Mouse (Mus musculus) erythroblast, embryonic 14.5 days (primary cell): Measurements from ENCODE around the gene Sec14l1. TPM values are rescaled to one million over a fixed set of nuclear protein-coding genes. Genes with fewer than 3 reads are reported as not detected.
"Not testable (repeated sequence)": the region's sequence is repeated elsewhere in the genome, so short reads cannot be mapped to it uniquely, and the experiment has no call there.

Experiments used
- H3K27me3 ChIP-seq: 2 replicates; pipeline ENCODE4 v1.6.1; 2012; ENCODE audit warnings: inconsistent platforms; ENCODE audit not compliant: control insufficient read depth
- H3K36me3 ChIP-seq: 2 replicates; pipeline ENCODE4 v1.6.1; 2012; ENCODE audit warnings: mild to moderate bottlenecking, inconsistent platforms; ENCODE audit not compliant: control insufficient read depth
- H3K4me1 ChIP-seq: 2 replicates; pipeline ENCODE4 v1.6.1; 2012; ENCODE audit warnings: inconsistent platforms; ENCODE audit not compliant: control insufficient read depth
- H3K4me3 ChIP-seq: replicated peaks from 2 replicates; pipeline ENCODE3; 2012; ENCODE audit warnings: moderate library complexity, mild to moderate bottlenecking, inconsistent platforms
- H3K9me3 ChIP-seq: 2 replicates; pipeline ENCODE4 v1.6.1; 2012; ENCODE audit warnings: low read length, inconsistent platforms, mixed read lengths; ENCODE audit not compliant: control insufficient read depth
- GATA1 ChIP-seq: IDR thresholded peaks from 2 replicates; pipeline ENCODE4 v1.6.1; 2012; ENCODE audit warnings: low read length, inconsistent platforms, mixed read lengths
- TAL1 ChIP-seq: IDR thresholded peaks from 3 replicates; pipeline ENCODE4 v1.6.1; 2012; ENCODE audit warnings: low read length, inconsistent platforms, mixed read lengths
- polyA plus RNA-seq: library from polyadenylated mRNA; stranded (reverse); fragments of >175 nt; gene quantifications from 2 replicates; pipeline ENCODE4 v1.2.3, GENCODE M21; 2012

The Sec14l1 gene
- polyA plus RNA-seq = 9.0 and 11.2 TPM in 2 replicates

GRCm38 (mm10) chr11:117114592-117115345 lies at the start of gene Sec14l1:
Gene Sec14l1, plus strand, starts transcription at chr11:117115168.
- Histone ChIP-seq H3K36me3 (peaks cover 37% of the 10 kb centered on the region), H3K27me3 (no peaks in the 10 kb centered on the region), H3K4me3 (peak within 1 kb of the TSS; percentile 95), H3K9me3 (peaks cover 4% of the 10 kb centered on the region), H3K4me1 (peaks cover 72% of the 10 kb centered on the region)
- TF ChIP-seq GATA1 = peak; percentile 31; the same call in 1 of the 2 replicates
- TF ChIP-seq TAL1 = peak; percentile 86

DNA sequence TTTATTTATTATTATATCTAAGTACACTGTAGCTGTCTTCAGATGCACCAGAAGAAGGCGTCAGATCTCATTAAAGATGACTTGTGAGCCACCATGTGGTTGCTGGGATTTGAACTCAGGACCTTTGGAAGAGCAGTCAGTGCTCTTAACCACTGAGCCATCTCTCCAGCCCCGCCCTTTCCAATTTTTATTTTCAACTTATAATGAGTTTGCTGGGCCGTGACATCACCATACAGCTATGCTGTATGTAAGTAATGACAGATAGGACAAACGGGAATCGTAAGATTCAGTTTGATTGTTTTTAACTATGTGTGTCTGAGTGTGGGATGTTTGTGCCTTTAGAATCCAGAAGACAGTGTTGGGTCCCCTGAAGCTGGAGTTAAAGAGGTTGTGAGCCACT lies 49.4 kb upstream of the Sec14l1 start:
- not testable (repeated sequence) for H3K27me3 ChIP-seq, H3K4me3 ChIP-seq, H3K9me3 ChIP-seq, H3K36me3 ChIP-seq, H3K4me1 ChIP-seq

GRCm38 (mm10) chr11:117066738-117067137 lies 48.2 kb upstream of the Sec14l1 start:
- no peak overlapping the region for H3K4me3 ChIP-seq
- H3K36me3 ChIP-seq = no peaks in the 10 kb centered on the region
- H3K27me3 ChIP-seq = peaks cover 12% of the 10 kb centered on the region
- no peaks in the 10 kb centered on the region for H3K4me1 ChIP-seq
- peaks cover 7% of the 10 kb centered on the region for H3K9me3 ChIP-seq
- TF ChIP-seq GATA1 (no peak), TAL1 (no peak)

DNA sequence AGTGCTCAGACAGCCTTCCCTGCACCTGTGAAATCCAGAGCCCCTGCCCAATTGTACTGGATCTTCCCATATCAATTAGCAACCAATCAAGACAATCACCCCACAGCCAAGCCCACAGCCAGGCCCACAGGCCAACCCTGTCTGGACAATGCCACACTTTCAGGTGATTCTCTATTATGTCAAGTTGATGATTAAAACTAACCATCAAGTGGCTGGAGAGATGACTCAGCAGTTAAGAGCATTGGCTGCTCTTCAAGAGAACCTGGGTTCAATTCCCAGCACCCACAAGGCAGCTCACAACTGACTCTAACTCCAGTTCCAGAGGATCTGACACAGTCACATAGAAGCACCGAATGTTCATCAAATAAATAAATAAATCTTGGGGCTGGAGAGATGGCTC lies 46.6 kb upstream of the Sec14l1 start:
- Histone ChIP-seq H3K36me3 (no peaks in the 10 kb centered on the region), H3K4me1 (peaks cover 2% of the 10 kb centered on the region), H3K4me3 (no peak overlapping the region), H3K9me3 (peaks cover 7% of the 10 kb centered on the region), H3K27me3 (peaks cover 17% of the 10 kb centered on the region)
- no peak for TF ChIP-seq GATA1
- no peak for TF ChIP-seq TAL1

- Histone ChIP-seq H3K36me3 (no peaks in the 10 kb centered on the region), H3K27me3 (peaks cover 17% of the 10 kb centered on the region), H3K4me1 (peaks cover 2% of the 10 kb centered on the region), H3K4me3 (no peak overlapping the region), H3K9me3 (peaks cover 8% of the 10 kb centered on the region)
- TF ChIP-seq TAL1 (no peak), GATA1 (no peak)
Measured at GRCm38 (mm10) chr11:117069027-117069426, 45.9 kb upstream of the Sec14l1 start.

- H3K9me3 ChIP-seq = peaks cover 9% of the 10 kb centered on the region
- peaks cover 5% of the 10 kb centered on the region for H3K4me1 ChIP-seq
- no peaks in the 10 kb centered on the region for H3K36me3 ChIP-seq
- peaks cover 17% of the 10 kb centered on the region for H3K27me3 ChIP-seq
- TF ChIP-seq TAL1 (no peak), GATA1 (no peak)
- H3K4me3 ChIP-seq = no peak overlapping the region
Measured at GRCm38 (mm10) chr11:117070711-117071110, 44.3 kb upstream of the Sec14l1 start.

- no peaks in the 10 kb centered on the region for H3K36me3 ChIP-seq
- H3K4me1 ChIP-seq = peaks cover 19% of the 10 kb centered on the region
- no peak for TF ChIP-seq TAL1
- no peak for TF ChIP-seq GATA1
- peaks cover 17% of the 10 kb centered on the region for H3K27me3 ChIP-seq
- H3K9me3 ChIP-seq = peaks cover 8% of the 10 kb centered on the region
- H3K4me3 ChIP-seq = no peak overlapping the region
Measured at GRCm38 (mm10) chr11:117072128-117072527, 42.8 kb upstream of the Sec14l1 start.

DNA sequence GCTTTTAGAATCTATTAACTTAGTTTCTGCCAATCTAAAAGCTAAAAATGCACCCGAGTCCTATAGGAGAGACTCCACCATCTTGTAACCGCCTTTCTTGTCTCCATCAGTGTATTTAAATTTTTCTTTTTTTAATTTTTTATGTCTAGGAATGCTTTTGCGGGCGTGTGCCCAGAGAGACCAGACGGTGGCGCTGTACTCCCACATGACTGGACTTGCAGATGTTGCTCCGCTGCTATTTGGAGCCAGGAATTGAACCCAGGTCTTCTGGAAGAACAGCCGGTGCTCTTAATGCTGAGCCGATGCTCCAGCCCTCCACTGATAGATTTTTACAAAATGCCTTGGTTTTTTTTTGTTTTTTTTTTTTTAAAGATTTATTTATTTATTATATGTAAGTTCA lies 41.5 kb upstream of the Sec14l1 start:
- H3K9me3 ChIP-seq = peaks cover 2% of the 10 kb centered on the region; the same call in 1 of the 2 replicates
- H3K27me3 ChIP-seq = peaks cover 17% of the 10 kb centered on the region
- peaks cover 32% of the 10 kb centered on the region for H3K4me1 ChIP-seq
- peaks cover 10% of the 10 kb centered on the region for H3K36me3 ChIP-seq
- TF ChIP-seq GATA1 = no peak
- TF ChIP-seq TAL1 = no peak
- no peak overlapping the region for H3K4me3 ChIP-seq

GRCm38 (mm10) chr11:117076576-117077196 lies 38.3 kb upstream of the Sec14l1 start:
- Histone ChIP-seq H3K36me3 (peaks cover 39% of the 10 kb centered on the region), H3K9me3 (peaks cover 2% of the 10 kb centered on the region; the same call in 1 of the 2 replicates), H3K4me1 (peaks cover 62% of the 10 kb centered on the region), H3K4me3 (peak overlapping the region; percentile 82), H3K27me3 (peaks cover 6% of the 10 kb centered on the region)
- TF ChIP-seq TAL1 (no peak), GATA1 (no peak)
